Mouse (Mus musculus): ENCODE results near the gene Pcbp3.

GRCm38 (mm10) chr10:76918086-76918485, 43.6 kb downstream of the Pcbp3 start:
- TF ChIP-seq CTCF (IDR thresholded peaks at IDR 0.05; ENCODE audit: extremely low read depth, insufficient read length, insufficient replicate concordance, low read depth, low read length) (no peak), POLR2A (IDR thresholded peaks at IDR 0.05; ENCODE audit: low read depth, low read length) (no peak)
